8 mouse cellular contexts compared by ENCODE assay signal in genomic region chr8:61223283-61223682, GRCm38 (mm10). TPM values are rescaled to one million over a fixed set of nuclear protein-coding genes. Genes with fewer than 3 reads are reported as not detected.
DNase-seq lines count a peak whose midpoint lies in the region; ATAC-seq lines count a peak whose summit lies in the region.

No protein-coding gene starts in this region.

- no peaks in the 10 kb centered on the region for H3K9me3 ChIP-seq in kidney, embryonic 14.5 days (ENCODE audit: control insufficient read depth, low read length)
- H3K9me3 ChIP-seq in hindbrain, embryonic 15.5 days: no peaks in the 10 kb centered on the region
- no peaks in the 10 kb centered on the region for H3K9me3 ChIP-seq in midbrain, embryonic 16.5 days (replicated peaks; ENCODE audit: control insufficient read depth, low read length, poor library complexity, severe bottlenecking)

- peak overlapping the region; percentile 84; the same call in 1 of the 2 replicates for H3K27ac ChIP-seq in kidney, embryonic 14.5 days (ENCODE audit: low read depth, low read length)
- H3K27ac ChIP-seq in brown adipose tissue, adult 24 weeks (replicated peaks; ENCODE audit: low read depth, low read length): peak overlapping the region; percentile 61; the same call in 1 of the 2 replicates
- H3K27ac ChIP-seq in hindbrain, embryonic 15.5 days (replicated peaks): peak overlapping the region; percentile 85; the same call in 1 of the 2 replicates
- H3K27ac ChIP-seq in midbrain, embryonic 16.5 days (ENCODE audit: low read length): peak overlapping the region; percentile 84; the same call in 1 of the 2 replicates

- 15% methylated on average over 5 of the region's 5 CpGs for WGBS in kidney, embryonic 14.5 days
- WGBS in hindbrain, embryonic 15.5 days: 31% methylated on average over 5 of the region's 5 CpGs
- WGBS in midbrain, embryonic 16.5 days: 28% methylated on average over 5 of the region's 5 CpGs

- peak overlapping the region; percentile 86 for H3K4me3 ChIP-seq in kidney, embryonic 14.5 days (ENCODE audit: low read length)
- H3K4me3 ChIP-seq in brown adipose tissue, adult 24 weeks (ENCODE audit: insufficient read depth, low read depth, low read length): peak overlapping the region; percentile 92
- H3K4me3 ChIP-seq in hindbrain, embryonic 15.5 days: peak overlapping the region; percentile 92
- peak overlapping the region; percentile 82 for H3K4me3 ChIP-seq in midbrain, embryonic 16.5 days (ENCODE audit: low read depth, low read length)

- no peaks in the 10 kb centered on the region for H3K27me3 ChIP-seq in kidney, embryonic 14.5 days (ENCODE audit: control insufficient read depth, insufficient read depth, low read length)
- no peaks in the 10 kb centered on the region for H3K27me3 ChIP-seq in hindbrain, embryonic 15.5 days
- no peaks in the 10 kb centered on the region for H3K27me3 ChIP-seq in midbrain, embryonic 16.5 days (ENCODE audit: control insufficient read depth, insufficient read depth, low read depth, low read length)

- no peaks in the 10 kb centered on the region; the same call in 1 of the 2 replicates for H3K36me3 ChIP-seq in kidney, embryonic 14.5 days (ENCODE audit: control insufficient read depth, insufficient read depth, low read length)
- H3K36me3 ChIP-seq in hindbrain, embryonic 15.5 days: no peaks in the 10 kb centered on the region
- H3K36me3 ChIP-seq in midbrain, embryonic 16.5 days (ENCODE audit: control insufficient read depth, insufficient read depth, low read length): no peaks in the 10 kb centered on the region

- H3K4me1 ChIP-seq in kidney, embryonic 14.5 days (ENCODE audit: control insufficient read depth, insufficient read depth, low read length): peaks cover 30% of the 10 kb centered on the region
- H3K4me1 ChIP-seq in brown adipose tissue, adult 24 weeks (ENCODE audit: control insufficient read depth, insufficient read depth, insufficient read length, low read length): peaks cover 8% of the 10 kb centered on the region
- peaks cover 30% of the 10 kb centered on the region for H3K4me1 ChIP-seq in hindbrain, embryonic 15.5 days (replicated peaks)
- H3K4me1 ChIP-seq in midbrain, embryonic 16.5 days (ENCODE audit: control insufficient read depth, insufficient read depth, low read length): peaks cover 21% of the 10 kb centered on the region

- peak overlapping the region; percentile 87; the same call in 1 of the 2 replicates for H3K9ac ChIP-seq in kidney, embryonic 14.5 days (ENCODE audit: low read depth, low read length)
- H3K9ac ChIP-seq in hindbrain, embryonic 15.5 days: peak overlapping the region; percentile 83
- H3K9ac ChIP-seq in midbrain, embryonic 16.5 days (ENCODE audit: low read depth, low read length): peak overlapping the region; percentile 77

- no peak for DNase-seq in kidney, postnatal 14 days
- no peak for DNase-seq in cerebellum, adult 9-10 months
- DNase-seq in cerebellum, adult 18-20 months: no peak

- peak overlapping the region; percentile 75 for H3K4me2 ChIP-seq in kidney, embryonic 14.5 days (replicated peaks; ENCODE audit: low read depth, low read length)
- H3K4me2 ChIP-seq in hindbrain, embryonic 15.5 days: peak overlapping the region; percentile 91
- peak overlapping the region; percentile 82 for H3K4me2 ChIP-seq in midbrain, embryonic 16.5 days (ENCODE audit: low read length)

- no peak for ATAC-seq in kidney, embryonic 14.5 days (ENCODE audit: low FRiP score, low TSS enrichment)
- no peak for ATAC-seq in hindbrain, embryonic 15.5 days (ENCODE audit: low FRiP score, low read depth)
- ATAC-seq in midbrain, embryonic 16.5 days: no peak
- no peak for ATAC-seq in megakaryocyte-erythroid progenitor cell, adult 5-6 weeks (replicated peaks; ENCODE audit: low FRiP score, low TSS enrichment, poor library complexity, severe bottlenecking)

RNA-seq across cellular contexts. Expression of gene Sh3rf1, which starts 0.4 kb away (rescaled TPM):
- 19.7 and 25.9 TPM in 2 replicates for polyA plus RNA-seq in kidney, embryonic 14.5 days (2014; fragmentation: Nextera tagmentation; extraction: Ambion mirVana)
- polyA plus RNA-seq in brown adipose tissue, adult 24 weeks (2012; ENCODE audit: insufficient read depth, insufficient read length, missing spikeins): 2.1 and 3.4 TPM in 2 replicates
- polyA plus RNA-seq in hindbrain, embryonic 15.5 days (2015; fragmentation: Nextera tagmentation; extraction: Ambion mirVana): 25.8 and 28.0 TPM in 2 replicates
- polyA plus RNA-seq in midbrain, embryonic 16.5 days (2015; fragmentation: Nextera tagmentation; extraction: Ambion mirVana): 32.1 and 34.7 TPM in 2 replicates
- total RNA-seq in megakaryocyte-erythroid progenitor cell, adult 5-6 weeks (2014; fragmentation: Nextera tagmentation): 1.8 and 2.8 TPM in 2 replicates
- total RNA-seq in megakaryocyte-erythroid progenitor cell, adult 5-6 weeks (2017): 0.14 and 0.91 TPM in 2 replicates
